Mouse (Mus musculus) small intestine, adult 2 months (tissue): ENCODE results near the gene Ogg1.

Experiments
- CTCF ChIP-seq: fragments of 200-500 bp; IDR thresholded peaks from 2 replicates; pipeline ENCODE4 v1.5.1; 2012; ENCODE audit warnings: low read depth, mild to moderate bottlenecking, control low read depth, inconsistent platforms, low read length, moderate library complexity, mixed read lengths; ENCODE audit not compliant: insufficient replicate concordance, insufficient read length; ENCODE audit errors: extremely low read depth
- POLR2A ChIP-seq: fragments of 200-500 bp; IDR thresholded peaks from 2 replicates; pipeline ENCODE4 v1.6.1; 2012; ENCODE audit warnings: low read depth, mild to moderate bottlenecking, control low read depth, inconsistent platforms, low read length, moderate library complexity

GRCm38 (mm10) chr6:113350538-113350937 is 23.8 kb downstream of the Ogg1 start:
- TF ChIP-seq POLR2A: no peak
- no peak for TF ChIP-seq CTCF
